Mouse (Mus musculus) limb, embryonic 10.5 days (tissue): ENCODE measurements at regions not wholly inside any gene's neighbourhood (a gene's known extent, or its start where the extent isn't known, plus 50 kb on each side); places are given as distances from the start of the nearest gene placed in this dataset.
A peak's percentile ranks its signal among the peaks of the same experiment; 100 is the strongest.

Experiments used
- DNase-seq: peaks from one replicate; pipeline ENCODE4 v3.0.0-alpha.2; 2017; ENCODE audit warnings: low spot score
- H3K27ac ChIP-seq: fragments of 300-500 bp; sonication (generic); 2 replicates; pipeline ENCODE4 v1.5.1; 2016; ENCODE audit warnings: mild to moderate bottlenecking
- H3K27me3 ChIP-seq: fragments of 300-500 bp; sonication (generic); 2 replicates; pipeline ENCODE4 v1.6.1; 2016; ENCODE audit warnings: low read depth, mild to moderate bottlenecking; ENCODE audit not compliant: poor library complexity, severe bottlenecking
- H3K36me3 ChIP-seq: fragments of 300-500 bp; sonication (generic); 2 replicates; pipeline ENCODE4 v1.6.1; 2016; ENCODE audit warnings: mild to moderate bottlenecking, moderate library complexity
- H3K4me1 ChIP-seq: fragments of 300-500 bp; sonication (generic); 2 replicates; pipeline ENCODE4 v1.6.1; 2016
- H3K4me3 ChIP-seq: fragments of 300-500 bp; sonication (generic); 2 replicates; pipeline ENCODE4 v1.5.1; 2016; ENCODE audit warnings: mild to moderate bottlenecking, moderate library complexity
- H3K9me3 ChIP-seq: fragments of 300-500 bp; sonication (generic); replicated peaks from 2 replicates; pipeline ENCODE4 v1.6.1; 2016; ENCODE audit warnings: mild to moderate bottlenecking
- WGBS: fragments of 180-500 bp; shearing (Covaris S2); methylation state at CpG from one replicate; pipeline ENCODE4 v1.1.7; 2016; 5-methylcytosine and 5-hydroxymethylcytosine counted together

DNA sequence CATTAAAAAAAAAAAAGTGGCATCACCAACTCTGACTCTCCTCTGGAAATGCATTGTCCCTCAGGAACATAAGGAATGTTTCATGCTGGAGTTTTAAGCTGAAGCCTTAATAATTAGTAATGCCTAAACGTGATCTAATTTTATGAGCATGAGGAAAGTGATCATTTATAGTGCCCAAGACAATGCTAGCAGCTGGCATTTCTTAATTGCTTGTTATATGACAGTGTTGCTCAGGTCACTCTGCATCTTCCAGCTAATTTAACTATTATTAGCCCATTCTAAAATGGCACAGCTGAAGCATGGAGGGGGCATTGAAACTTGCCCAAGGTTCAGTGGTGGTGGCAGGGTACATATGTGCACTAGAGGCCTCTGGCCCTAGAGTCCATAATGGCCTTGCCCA is 51.3 kb upstream of the Ssr3 start:
- no peak for DNase-seq
- 68% methylated on average over 1 of the region's 1 CpGs for WGBS

DNA sequence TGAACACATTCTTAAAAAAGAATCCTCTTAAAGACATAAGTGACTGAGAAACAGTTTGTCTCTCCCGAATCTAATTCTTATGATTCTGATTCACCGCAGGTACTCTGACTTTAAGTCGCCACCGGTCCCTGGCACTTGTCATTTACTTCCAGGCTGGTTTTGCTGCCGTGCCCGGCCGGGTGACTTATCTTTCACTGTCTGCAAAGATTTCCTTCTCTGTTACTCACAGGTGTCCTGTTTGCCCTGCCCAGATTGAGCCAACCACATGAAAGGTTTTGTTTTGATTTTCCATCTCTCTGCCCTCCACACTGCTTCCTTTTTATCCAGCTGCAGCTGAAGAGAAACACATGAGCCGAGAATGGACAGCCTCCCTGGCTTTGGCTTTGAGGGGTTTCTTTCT is 50.5 kb upstream of the Ssr3 start:
- H3K4me1 ChIP-seq = peaks cover 13% of the 10 kb centered on the region
- no peak for DNase-seq
- H3K4me3 ChIP-seq = no peak overlapping the region
- H3K9me3 ChIP-seq = no peaks in the 10 kb centered on the region
- H3K27ac ChIP-seq = no peak overlapping the region
- no peaks in the 10 kb centered on the region for H3K27me3 ChIP-seq
- H3K36me3 ChIP-seq = no peaks in the 10 kb centered on the region
- 83% methylated on average over 8 of the region's 8 CpGs for WGBS

More for the DNA sequence above, 51.3 kb upstream of the Ssr3 start:
- H3K27ac ChIP-seq = no peak overlapping the region
- peaks cover 13% of the 10 kb centered on the region for H3K4me1 ChIP-seq
- H3K4me3 ChIP-seq = no peak overlapping the region
- H3K36me3 ChIP-seq = no peaks in the 10 kb centered on the region
- H3K27me3 ChIP-seq = no peaks in the 10 kb centered on the region
- H3K9me3 ChIP-seq = no peaks in the 10 kb centered on the region

DNA sequence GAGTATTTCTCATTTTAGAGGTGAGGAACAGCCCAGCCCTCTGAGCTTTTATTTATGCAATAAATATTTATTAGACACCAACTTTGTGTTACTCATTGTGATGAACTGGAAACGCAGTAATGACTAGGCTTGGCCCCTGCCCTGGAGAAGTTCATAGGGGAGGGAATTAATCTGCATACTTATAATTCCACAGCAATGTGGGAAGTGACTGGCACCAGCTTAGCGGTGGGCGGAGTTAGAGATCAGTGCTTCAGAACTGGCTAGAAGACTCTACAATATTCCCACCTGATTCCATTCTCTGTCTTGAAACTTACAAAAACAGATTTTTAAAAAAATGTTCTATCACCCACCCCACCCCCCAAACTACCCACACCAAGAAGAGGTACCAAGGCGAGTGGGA is 49.8 kb upstream of the Ssr3 start:
- DNase-seq = no peak
- no peaks in the 10 kb centered on the region for H3K27me3 ChIP-seq

More for the DNA sequence above, 49.8 kb upstream of the Ssr3 start:
- Histone ChIP-seq H3K4me3 (no peak overlapping the region), H3K27ac (peak overlapping the region; percentile 72; the same call in 1 of the 2 replicates), H3K4me1 (peaks cover 13% of the 10 kb centered on the region), H3K9me3 (no peaks in the 10 kb centered on the region), H3K36me3 (no peaks in the 10 kb centered on the region)
- 85% methylated on average over 4 of the region's 4 CpGs for WGBS
